Comparison of ENCODE assay signal across 15 mouse cellular contexts in the genomic region with DNA sequence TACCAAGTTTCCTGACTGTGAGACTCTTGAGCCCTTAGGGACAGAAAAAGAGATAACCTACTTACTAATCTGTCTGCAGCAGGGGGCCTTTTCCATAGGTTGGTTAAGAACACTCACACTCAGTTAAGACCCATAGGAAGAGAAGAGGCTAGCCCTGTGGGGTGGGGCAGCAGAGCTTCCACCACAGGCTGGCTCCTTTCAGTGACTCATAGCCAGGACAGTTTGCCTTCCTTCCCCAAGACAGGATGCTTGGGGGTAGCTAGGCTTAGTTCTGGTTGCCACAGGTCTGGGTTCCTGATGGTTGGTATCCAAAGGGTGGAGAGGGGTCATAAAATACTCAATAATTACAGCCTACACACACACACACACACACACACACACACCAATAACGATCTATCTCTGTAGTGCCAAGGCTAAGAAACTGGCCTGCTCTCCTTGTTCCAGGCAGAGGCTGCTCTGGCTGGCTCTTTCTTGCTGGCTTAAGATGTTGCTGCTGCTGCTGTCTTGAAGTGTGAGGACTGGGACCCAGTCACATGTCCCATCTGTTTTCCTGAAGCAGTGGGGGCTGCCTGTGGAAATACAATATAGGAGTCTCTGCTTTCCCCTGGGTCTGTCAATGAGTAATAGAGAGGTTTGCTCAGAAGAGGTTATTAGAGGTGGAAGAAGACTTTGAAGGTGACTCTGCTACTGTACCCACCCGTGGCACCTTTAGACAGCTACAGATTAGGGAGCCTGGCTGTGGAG. TPM values are rescaled to one million over a fixed set of nuclear protein-coding genes. Genes with fewer than 3 reads are reported as not detected.
DNase-seq lines count a peak whose midpoint lies in the region; ATAC-seq and TF ChIP-seq lines count a peak whose summit lies in the region.
"Had no signal": no experiment of that assay in that cellular context is flagged by ENCODE, and none has a peak within 500 bp of the region (broad histone marks: within the 10 kb centered on the region; RNA-seq: fewer than 3 reads in every experiment).

No protein-coding gene starts in this region.

- no peak overlapping the region for H3K4me3 ChIP-seq in lung, embryonic 14.5 days (ENCODE audit: low read depth, low read length)
- no peak overlapping the region for H3K4me3 ChIP-seq in embryonic fibroblast, embryonic 13.5 days (ENCODE audit: insufficient read depth, low read length)
- H3K4me3 ChIP-seq in liver, embryonic 12.5 days, result no peak overlapping the region
- H3K4me3 ChIP-seq in stomach, postnatal 0 days (ENCODE audit: low read depth, low read length), result no peak overlapping the region
- H3K4me3 ChIP-seq in thymus, adult 2 months (ENCODE audit: control insufficient read depth, insufficient read depth, low read length), result no peak overlapping the region
- H3K4me3 ChIP-seq: forebrain, embryonic 13.5 days; hindbrain, embryonic 12.5 days; midbrain, embryonic 13.5 days had no signal

- ATAC-seq in lung, embryonic 14.5 days (ENCODE audit: insufficient read depth), result no peak
- peak; percentile 27; the same call in 1 of the 2 replicates for ATAC-seq in liver, embryonic 12.5 days
- ATAC-seq in stomach, postnatal 0 days (ENCODE audit: low FRiP score, low TSS enrichment), result peak; percentile 27; the same call in 1 of the 2 replicates
- ATAC-seq: forebrain, embryonic 13.5 days; midbrain, embryonic 13.5 days had no signal

- no peak for TF ChIP-seq POLR2A in embryonic fibroblast, embryonic 13.5 days (IDR thresholded peaks at IDR 0.05; ENCODE audit: low read depth, low read length)
- no peak for TF ChIP-seq POLR2A in thymus, adult 2 months (IDR thresholded peaks at IDR 0.05; ENCODE audit: control insufficient read depth, extremely low read depth, insufficient read depth, low read length, poor library complexity)

- H3K4me1 ChIP-seq in lung, embryonic 14.5 days (ENCODE audit: insufficient read depth), result no peaks in the 10 kb centered on the region
- H3K4me1 ChIP-seq in embryonic fibroblast, embryonic 13.5 days (ENCODE audit: control insufficient read depth, insufficient read depth, low read length), result peaks cover 6% of the 10 kb centered on the region; the same call in 1 of the 2 replicates
- peaks cover 50% of the 10 kb centered on the region for H3K4me1 ChIP-seq in liver, embryonic 12.5 days
- no peaks in the 10 kb centered on the region for H3K4me1 ChIP-seq in stomach, postnatal 0 days (replicated peaks; ENCODE audit: control insufficient read depth, insufficient read depth)
- no peaks in the 10 kb centered on the region for H3K4me1 ChIP-seq in thymus, adult 2 months (replicated peaks; ENCODE audit: control insufficient read depth, insufficient read depth, low read length)
- H3K4me1 ChIP-seq: forebrain, embryonic 13.5 days; hindbrain, embryonic 12.5 days; midbrain, embryonic 13.5 days had no signal

- no peak for TF ChIP-seq CTCF in lung, embryonic 14.5 days (IDR thresholded peaks at IDR 0.05; ENCODE audit: low read depth)
- no peak for TF ChIP-seq CTCF in embryonic fibroblast, embryonic 13.5 days (IDR thresholded peaks at IDR 0.05; ENCODE audit: borderline replicate concordance, insufficient read depth, low read length)
- no peak for TF ChIP-seq CTCF in stomach, postnatal 0 days (IDR thresholded peaks at IDR 0.05; ENCODE audit: low read depth)
- TF ChIP-seq CTCF in thymus, adult 2 months (IDR thresholded peaks at IDR 0.05; ENCODE audit: borderline replicate concordance, control insufficient read depth, extremely low read depth, insufficient read depth, low read length, poor library complexity), result no peak

- peak overlapping the region; percentile 54; the same call in 1 of the 2 replicates for H3K27ac ChIP-seq in lung, embryonic 14.5 days (ENCODE audit: low read depth)
- peak overlapping the region; percentile 55; the same call in 1 of the 2 replicates for H3K27ac ChIP-seq in embryonic fibroblast, embryonic 13.5 days (ENCODE audit: insufficient read depth, low read length)
- 0 out of 2 replicates have a peak overlapping the region, but pooled peaks have one; percentile 3 for H3K27ac ChIP-seq in liver, embryonic 12.5 days
- peak overlapping the region; percentile 73 for H3K27ac ChIP-seq in stomach, postnatal 0 days (replicated peaks)
- H3K27ac ChIP-seq in thymus, adult 2 months (ENCODE audit: control insufficient read depth, insufficient read depth, low read length), result no peak overlapping the region
- H3K27ac ChIP-seq: forebrain, embryonic 13.5 days; hindbrain, embryonic 12.5 days; midbrain, embryonic 13.5 days had no signal

- no peaks in the 10 kb centered on the region for H3K27me3 ChIP-seq in lung, embryonic 14.5 days (ENCODE audit: insufficient read depth, low read length)
- no peaks in the 10 kb centered on the region for H3K27me3 ChIP-seq in liver, embryonic 12.5 days (replicated peaks)
- no peaks in the 10 kb centered on the region for H3K27me3 ChIP-seq in stomach, postnatal 0 days (ENCODE audit: control insufficient read depth, insufficient read depth, low read length)
- H3K27me3 ChIP-seq in thymus, adult 2 months (ENCODE audit: control insufficient read depth, insufficient read depth, low read length), result no peaks in the 10 kb centered on the region; the same call in 1 of the 2 replicates
- H3K27me3 ChIP-seq: forebrain, embryonic 13.5 days; hindbrain, embryonic 12.5 days; midbrain, embryonic 13.5 days had no signal

- no peaks in the 10 kb centered on the region for H3K9me3 ChIP-seq in lung, embryonic 14.5 days (ENCODE audit: low read depth, low read length)
- H3K9me3 ChIP-seq in liver, embryonic 12.5 days (replicated peaks), result no peaks in the 10 kb centered on the region
- no peaks in the 10 kb centered on the region for H3K9me3 ChIP-seq in stomach, postnatal 0 days (ENCODE audit: control insufficient read depth, low read length)
- H3K9me3 ChIP-seq: forebrain, embryonic 13.5 days; hindbrain, embryonic 12.5 days; midbrain, embryonic 13.5 days had no signal

- H3K36me3 ChIP-seq in lung, embryonic 14.5 days (ENCODE audit: insufficient read depth), result peaks cover 44% of the 10 kb centered on the region
- H3K36me3 ChIP-seq in liver, embryonic 12.5 days, result peaks cover 59% of the 10 kb centered on the region
- H3K36me3 ChIP-seq in stomach, postnatal 0 days (ENCODE audit: control insufficient read depth, insufficient read depth, low read length), result peaks cover 13% of the 10 kb centered on the region
- H3K36me3 ChIP-seq in thymus, adult 2 months (ENCODE audit: control insufficient read depth, insufficient read depth, low read length), result peaks cover 17% of the 10 kb centered on the region

- DNase-seq in lung, embryonic 14.5 days, result no peak
- DNase-seq in lung, postnatal 10 days, result no peak
- DNase-seq in stomach, postnatal 0 days (ENCODE audit: low spot score), result peak; percentile 44
- DNase-seq in thymus, adult 2 months, result no peak
- DNase-seq in testis, postnatal 10 days (ENCODE audit: low spot score), result no peak
- no peak for DNase-seq in thymus, postnatal 4 days
- DNase-seq: adrenal gland, adult 2 months; cerebellum, postnatal 10 days; gastrocnemius, postnatal 10 days; retina, postnatal 1 day had no signal

- no peak for TF ChIP-seq EP300 in stomach, postnatal 0 days (optimal IDR thresholded peaks at IDR 0.05)

- WGBS in lung, embryonic 14.5 days, result 68% methylated on average over 2 of the region's 2 CpGs
- WGBS in liver, embryonic 12.5 days (ENCODE audit: insufficient replicate concordance), result 71% methylated on average over 2 of the region's 2 CpGs
- 71% methylated on average over 2 of the region's 2 CpGs for WGBS in stomach, postnatal 0 days
- WGBS in thymus, adult 2 months, result 81% methylated on average over 2 of the region's 2 CpGs

- H3K9ac ChIP-seq in lung, embryonic 14.5 days, result no peak overlapping the region
- H3K9ac ChIP-seq in liver, embryonic 12.5 days, result no peak overlapping the region
- H3K9ac ChIP-seq in stomach, postnatal 0 days (ENCODE audit: low read length), result no peak overlapping the region
- H3K9ac ChIP-seq: forebrain, embryonic 13.5 days; hindbrain, embryonic 12.5 days; midbrain, embryonic 13.5 days had no signal

- no peak overlapping the region for H3K4me2 ChIP-seq in lung, embryonic 14.5 days
- no peak overlapping the region for H3K4me2 ChIP-seq in liver, embryonic 12.5 days
- no peak overlapping the region for H3K4me2 ChIP-seq in stomach, postnatal 0 days (replicated peaks; ENCODE audit: low read depth)
- H3K4me2 ChIP-seq: forebrain, embryonic 13.5 days; hindbrain, embryonic 12.5 days; midbrain, embryonic 13.5 days had no signal

RNA-seq across cellular contexts. Expression of a gene that starts 14.3 kb away (rescaled TPM):
- polyA plus RNA-seq in lung, embryonic 14.5 days (2014; fragmentation: Nextera tagmentation; extraction: Ambion mirVana), result 68.9 and 71.6 TPM in 2 replicates
- 27.4 and 36.1 TPM in 2 replicates for polyA plus RNA-seq in embryonic fibroblast, embryonic 13.5 days (2011; ENCODE audit: insufficient read length, low read depth, missing spikeins)
- polyA plus RNA-seq in liver, embryonic 12.5 days (2016; fragmentation: Nextera tagmentation; extraction: Ambion mirVana), result 106 and 110 TPM in 2 replicates
- 56.6 and 65.0 TPM in 2 replicates for polyA plus RNA-seq in stomach, postnatal 0 days (2015; fragmentation: Nextera tagmentation; extraction: Ambion mirVana)
- 102 and 109 TPM in 2 replicates for polyA plus RNA-seq in thymus, adult 2 months (2012; rRNA removed)
